Mouse (Mus musculus) olfactory bulb, adult 2 months (tissue): ENCODE results near the gene Ankrd2.

Source experiments
- CTCF ChIP-seq: fragments of 200-500 bp; IDR thresholded peaks from 2 replicates; pipeline ENCODE4 v1.5.1; 2012; ENCODE audit warnings: low read depth, mild to moderate bottlenecking, low read length, moderate library complexity; ENCODE audit not compliant: insufficient read depth
- POLR2A ChIP-seq: fragments of 200-500 bp; IDR thresholded peaks from 2 replicates; pipeline ENCODE4 v1.6.1; 2012; ENCODE audit warnings: mild to moderate bottlenecking, low read depth, low read length, moderate library complexity; ENCODE audit not compliant: insufficient read depth

GRCm38 (mm10) chr19:42033611-42034010 lies 2.2 kb upstream of the Ankrd2 start:
- no peak for TF ChIP-seq POLR2A
- TF ChIP-seq CTCF: no peak
